Mouse (Mus musculus): ENCODE results near the gene Atp13a2. TPM values are rescaled to one million over a fixed set of nuclear protein-coding genes. Genes with fewer than 3 reads are reported as not detected.

Gene Atp13a2
- total RNA-seq, 4 experiments from 2014 or later, result 141 to 156 (median 150) TPM

- no peak for DNase-seq (ENCODE audit: low spot score in 2 of 2)
These were observed 25.0 kb upstream of the Atp13a2 start for GRCm38 (mm10) chr4:140961467-140962206.

GRCm38 (mm10) chr4:140962207-140962909 is 24.3 kb upstream of the Atp13a2 start:
- DNase-seq (ENCODE audit: low spot score in 2 of 2), result no peak

- no peak for DNase-seq (ENCODE audit: low spot score in 2 of 2)
These were observed 23.7 kb upstream of the Atp13a2 start for GRCm38 (mm10) chr4:140962950-140963349.

- DNase-seq (ENCODE audit: low spot score in 2 of 2), result no peak
These were observed 22.6 kb upstream of the Atp13a2 start for GRCm38 (mm10) chr4:140963941-140964597.

- DNase-seq (ENCODE audit: low spot score in 2 of 2), result peak; percentile 57 to 66
These were observed 22.1 kb upstream of the Atp13a2 start for GRCm38 (mm10) chr4:140964620-140965019.

- no peak for DNase-seq (ENCODE audit: low spot score in 2 of 2)
These were observed 19.1 kb upstream of the Atp13a2 start for GRCm38 (mm10) chr4:140967386-140968159.

GRCm38 (mm10) chr4:140971691-140972090 is 15.0 kb upstream of the Atp13a2 start:
- DNase-seq (ENCODE audit: low spot score in 2 of 2), result no peak

- DNase-seq (ENCODE audit: low spot score in 2 of 2), result no peak
These were observed 12.3 kb upstream of the Atp13a2 start for GRCm38 (mm10) chr4:140974408-140974807.

- DNase-seq (ENCODE audit: low spot score in 2 of 2), result no peak
These were observed 11.3 kb upstream of the Atp13a2 start for GRCm38 (mm10) chr4:140975356-140975755.

- no peak for DNase-seq (ENCODE audit: low spot score in 2 of 2)
These were observed 9.4 kb upstream of the Atp13a2 start for GRCm38 (mm10) chr4:140977278-140977677.

GRCm38 (mm10) chr4:140977886-140978692 is 8.6 kb upstream of the Atp13a2 start:
- DNase-seq (ENCODE audit: low spot score in 2 of 2), result no peak

GRCm38 (mm10) chr4:140981605-140982004 is 5.1 kb upstream of the Atp13a2 start:
- no peak for DNase-seq (ENCODE audit: low spot score in 2 of 2)

- DNase-seq (ENCODE audit: low spot score in 2 of 2), result no peak
These were observed 3.9 kb upstream of the Atp13a2 start for GRCm38 (mm10) chr4:140982808-140983207.

GRCm38 (mm10) chr4:140983442-140983841 is 3.2 kb upstream of the Atp13a2 start:
- no peak for DNase-seq (ENCODE audit: low spot score in 2 of 2)

- DNase-seq (ENCODE audit: low spot score in 2 of 2), result no peak
These were observed 2.1 kb upstream of the Atp13a2 start for GRCm38 (mm10) chr4:140984544-140984943.

GRCm38 (mm10) chr4:140986024-140986710 is 506 bp upstream of the Atp13a2 start:
- DNase-seq (ENCODE audit: low spot score in 2 of 2), result no peak

GRCm38 (mm10) chr4:140987476-140987875 is 803 bp downstream of the Atp13a2 start:
- DNase-seq (ENCODE audit: low spot score in 2 of 2), result no peak

GRCm38 (mm10) chr4:140988706-140989290 is 2.1 kb downstream of the Atp13a2 start:
- DNase-seq (ENCODE audit: low spot score in 2 of 2), result no peak

GRCm38 (mm10) chr4:140989447-140989846 is 2.8 kb downstream of the Atp13a2 start:
- DNase-seq (ENCODE audit: low spot score in 2 of 2), result no peak

GRCm38 (mm10) chr4:140992215-140992614 is 5.5 kb downstream of the Atp13a2 start:
- DNase-seq (ENCODE audit: low spot score in 2 of 2), result no peak
